Mouse (Mus musculus) cortical plate, adult 2 months (tissue): Measurements from ENCODE around the gene Lrrc4b.

Experiments
- CTCF ChIP-seq: fragments of 200-500 bp; IDR thresholded peaks from 2 replicates; pipeline ENCODE4 v1.5.1; 2011; ENCODE audit warnings: mild to moderate bottlenecking, control low read depth, low read length; ENCODE audit not compliant: insufficient read depth; ENCODE audit errors: extremely low read depth
- POLR2A ChIP-seq: fragments of 200-500 bp; IDR thresholded peaks from 2 replicates; pipeline ENCODE4 v1.6.1; 2011; ENCODE audit warnings: mild to moderate bottlenecking, low read length, control low read depth; ENCODE audit not compliant: insufficient read depth; ENCODE audit errors: extremely low read depth

- TF ChIP-seq CTCF (no peak), POLR2A (no peak)
Measured at GRCm38 (mm10) chr7:44444886-44445527, 16.2 kb downstream of the Lrrc4b start.
